Mouse (Mus musculus) ES-E14 (cell line): Measurements from ENCODE around the gene Dnttip1. TPM values are rescaled to one million over a fixed set of nuclear protein-coding genes. Genes with fewer than 3 reads are reported as not detected.
A peak's percentile ranks its signal among the peaks of the same experiment; 100 is the strongest.

Experiments
- DNase-seq: peaks from one replicate; pipeline ENCODE4 v3.0.0-alpha.2; 2013; ENCODE audit warnings: low read depth, low spot score
- H3K27ac ChIP-seq: 2 replicates; pipeline ENCODE4 v1.5.1; 2012; ENCODE audit warnings: low read depth, mild to moderate bottlenecking, low read length, moderate library complexity, mixed read lengths; ENCODE audit not compliant: poor library complexity, insufficient read depth, severe bottlenecking
- H3K36me3 ChIP-seq: 2 replicates; pipeline ENCODE4 v1.6.1; 2012; ENCODE audit warnings: mild to moderate bottlenecking, low read length, moderate library complexity, mixed read lengths; ENCODE audit not compliant: control insufficient read depth, poor library complexity, insufficient read depth, severe bottlenecking
- H3K4me1 ChIP-seq, 2 experiments: fragments of 150-350 bp in 1 of 2; sonication (generic) in 1 of 2; 2 replicates each; pipeline ENCODE4 v1.6.1; 2012; ENCODE audit warnings: low read length in 2 of 2, mild to moderate bottlenecking in 1 of 2, mixed read lengths in 1 of 2; ENCODE audit not compliant: control insufficient read depth in 2 of 2, insufficient read depth in 2 of 2, poor library complexity in 1 of 2
- H3K4me3 ChIP-seq, 2 experiments: fragments of 150-350 bp in 1 of 2; sonication (generic) in 1 of 2; 2 replicates each; pipeline ENCODE4 v1.5.1; 2012; ENCODE audit warnings: low read length in 2 of 2, low read depth in 1 of 2, mild to moderate bottlenecking in 1 of 2, mixed read lengths in 1 of 2; ENCODE audit not compliant: insufficient read depth in 1 of 2, poor library complexity in 1 of 2, severe bottlenecking in 1 of 2
- H3K9ac ChIP-seq: 2 replicates; pipeline ENCODE4 v1.6.1; 2012; ENCODE audit warnings: low read depth, mild to moderate bottlenecking, low read length, mixed read lengths; ENCODE audit not compliant: poor library complexity, insufficient read depth, severe bottlenecking
- H3K9me3 ChIP-seq: fragments of 150-350 bp; sonication (generic); 2 replicates; pipeline ENCODE4 v1.6.1; 2012; ENCODE audit warnings: low read depth, mild to moderate bottlenecking, low read length; ENCODE audit not compliant: control insufficient read depth, insufficient read depth
- CHD2 ChIP-seq: IDR thresholded peaks from 2 replicates; pipeline ENCODE4 v1.6.1; 2014; ENCODE audit warnings: mild to moderate bottlenecking, low read depth, low read length, inconsistent platforms
- HCFC1 ChIP-seq: IDR thresholded peaks from 2 replicates; pipeline ENCODE4 v1.6.1; 2012; ENCODE audit warnings: low read length, inconsistent platforms, borderline replicate concordance; ENCODE audit not compliant: insufficient read depth
- MAFK ChIP-seq: IDR thresholded peaks from 2 replicates; pipeline ENCODE4 v1.6.1; 2014; ENCODE audit warnings: mild to moderate bottlenecking, low read depth, low read length, inconsistent platforms; ENCODE audit not compliant: insufficient read depth
- ZC3H11A ChIP-seq: IDR thresholded peaks from 2 replicates; pipeline ENCODE4 v1.6.1; 2012; ENCODE audit warnings: low read depth, mild to moderate bottlenecking, inconsistent platforms, low read length, borderline replicate concordance
- ZNF384 ChIP-seq: IDR thresholded peaks from 2 replicates; pipeline ENCODE4 v1.6.1; 2012; ENCODE audit warnings: low read depth, low read length, inconsistent platforms
- in situ Hi-C, 2 experiments: fragments of 600-800 bp; cut with MboI; formaldehyde crosslinking; loops; one replicate each; pipeline ENCODE4 v1.15.1; 2025; ENCODE audit warnings: low sequenced_read_pairs in 2 of 2, inconsistent platforms in 1 of 2; ENCODE audit not compliant: unreplicated experiment in 2 of 2
- total RNA-seq: library from RNA; depleted of rRNA; stranded (reverse); fragments of 300-350 nt; gene quantifications from 2 replicates; pipeline ENCODE4 v1.2.3, GENCODE M21; 2012

Gene Dnttip1
- total RNA-seq, 1 experiment: 13.3 TPM

- Histone ChIP-seq H3K9ac (no peak overlapping the region), H3K4me1 (peaks cover 7 to 28% of the 10 kb centered on the region in 2 experiments), H3K27ac (no peak overlapping the region), H3K4me3 (no peak overlapping the region), H3K36me3 (peaks cover 28% of the 10 kb centered on the region), H3K9me3 (no peaks in the 10 kb centered on the region)
- no peak for DNase-seq
- in situ Hi-C loops: no loop called here
- TF ChIP-seq MAFK: no peak
- no peak for TF ChIP-seq ZC3H11A
- TF ChIP-seq ZNF384: no peak
- TF ChIP-seq CHD2: no peak
- no peak for TF ChIP-seq HCFC1
Measured at GRCm38 (mm10) chr2:164792400-164793190, 46.8 kb downstream of the Dnttip1 start.

- H3K27ac ChIP-seq: peak overlapping the region; percentile 35; the same call in 1 of the 2 replicates
- peak; percentile 82 for DNase-seq
- no peaks in the 10 kb centered on the region for H3K9me3 ChIP-seq
- H3K9ac ChIP-seq: no peak overlapping the region
- H3K36me3 ChIP-seq: peaks cover 33% of the 10 kb centered on the region
- peaks cover 7 to 25% of the 10 kb centered on the region in 2 experiments for H3K4me1 ChIP-seq
- in situ Hi-C loops: no loop called here
- no peak overlapping the region for H3K4me3 ChIP-seq
- TF ChIP-seq ZNF384 (no peak), ZC3H11A (no peak), HCFC1 (no peak), MAFK (no peak), CHD2 (no peak)
Measured at GRCm38 (mm10) chr2:164793236-164793635, 47.5 kb downstream of the Dnttip1 start.

- no peak for DNase-seq
- Histone ChIP-seq H3K4me3 (no peak overlapping the region), H3K9me3 (no peaks in the 10 kb centered on the region), H3K27ac (no peak overlapping the region), H3K4me1 (peaks cover 7 to 20% of the 10 kb centered on the region in 2 experiments), H3K9ac (no peak overlapping the region), H3K36me3 (peaks cover 34% of the 10 kb centered on the region)
- in situ Hi-C loops: no loop called here
- no peak for TF ChIP-seq CHD2
- no peak for TF ChIP-seq HCFC1
- no peak for TF ChIP-seq MAFK
- no peak for TF ChIP-seq ZC3H11A
- no peak for TF ChIP-seq ZNF384
Measured at GRCm38 (mm10) chr2:164793772-164794171, 48.0 kb downstream of the Dnttip1 start.

- Histone ChIP-seq H3K9me3 (no peaks in the 10 kb centered on the region), H3K4me3 (no peak overlapping the region), H3K36me3 (peaks cover 34% of the 10 kb centered on the region), H3K27ac (no peak overlapping the region), H3K4me1 (peaks cover 3 to 16% of the 10 kb centered on the region in 2 experiments; a peak in 2 of 4 replicates), H3K9ac (no peak overlapping the region)
- TF ChIP-seq ZNF384 (peak; percentile 62), CHD2 (no peak), ZC3H11A (no peak)
- DNase-seq: peak; percentile 81
- in situ Hi-C loops: no loop called here
Measured at GRCm38 (mm10) chr2:164794293-164794692, 48.5 kb downstream of the Dnttip1 start.
